Mouse (Mus musculus): ENCODE measurements around the gene Majin. TPM values are rescaled to one million over a fixed set of nuclear protein-coding genes. Genes with fewer than 3 reads are reported as not detected.

The Majin gene
- total and polyA plus RNA-seq, 3 experiments = not detected

- TF ChIP-seq EP300 (IDR thresholded peaks at IDR 0.05; ENCODE audit: low read length) (no peak), JUND (conservative IDR thresholded peaks at IDR 0.05; ENCODE audit: low read depth, low read length) (no peak), ETS1 (conservative IDR thresholded peaks at IDR 0.05; ENCODE audit: low read depth, low read length) (no peak), USF1 (IDR thresholded peaks at IDR 0.05; ENCODE audit: low read depth, low read length) (no peak), RCOR1 (conservative IDR thresholded peaks at IDR 0.05; ENCODE audit: low read depth, low read length) (no peak), BHLHE40 (IDR thresholded peaks at IDR 0.05; ENCODE audit: low read depth, low read length) (no peak), CTCF (conservative IDR thresholded peaks at IDR 0.05 in 1 of 2, IDR thresholded peaks at IDR 0.05 in 1 of 2; ENCODE audit: low read depth in 2 of 2, low read length in 2 of 2) (peak; percentile 65 to 91)
These were observed 84.0 kb downstream of the Majin start (continued) for GRCm38 (mm10) chr19:6268170-6268528.

GRCm38 (mm10) chr19:6268670-6269132, 84.5 kb downstream of the Majin start:
- TF ChIP-seq CHD2 (IDR thresholded peaks at IDR 0.05; ENCODE audit: low read length) (no peak; the same call in 1 of the 2 replicates), ETS1 (conservative IDR thresholded peaks at IDR 0.05; ENCODE audit: low read depth, low read length) (no peak), NRF1 (IDR thresholded peaks at IDR 0.05; ENCODE audit: low read depth, low read length) (no peak), TBP (conservative IDR thresholded peaks at IDR 0.05; ENCODE audit: low read depth, low read length) (no peak), NELFE (IDR thresholded peaks at IDR 0.05; ENCODE audit: low read depth, low read length) (no peak), POLR2AphosphoS2 (IDR thresholded peaks at IDR 0.05; ENCODE audit: low read depth, low read length) (no peak), USF2 (conservative IDR thresholded peaks at IDR 0.05; ENCODE audit: low read depth, low read length) (no peak)
- in situ Hi-C loops (cut with MboI; ENCODE audit: low pct_ligation_motif_present, low pct_unique_long_range_greater_than_20kb, low sequenced_read_pairs) = no loop called here
- Histone ChIP-seq H3K27ac (ENCODE audit: insufficient read depth, low read depth) (peak overlapping the region; percentile 3; the same call in 1 of the 2 replicates), H3K27me3 (replicated peaks) (peaks cover 2% of the 10 kb centered on the region), H3K4me1 (ENCODE audit: control insufficient read depth in 1 of 2, insufficient read depth in 2 of 2) (peaks cover 9 to 33% of the 10 kb centered on the region in 2 experiments), H3K4me3 (replicated peaks in 1 of 3; ENCODE audit: low read depth in 2 of 3, low read length in 2 of 3, poor library complexity in 1 of 3) (no peak overlapping the region), H3K9ac (ENCODE audit: insufficient read depth, low read depth) (no peak overlapping the region; the same call in 1 of the 2 replicates), H3K9me3 (replicated peaks; ENCODE audit: low read length) (no peaks in the 10 kb centered on the region), H3K4me2 (ENCODE audit: insufficient read depth, low read depth, poor library complexity, severe bottlenecking) (0 out of 2 replicates have a peak overlapping the region, but pooled peaks have one; percentile 10), H3K79me2 (replicated peaks; ENCODE audit: control insufficient read depth, extremely low read depth, insufficient read depth, poor library complexity, severe bottlenecking) (no peaks in the 10 kb centered on the region), H3K36me3 (replicated peaks in 1 of 2; ENCODE audit: control insufficient read depth in 1 of 2, insufficient read depth in 1 of 2, low read length in 1 of 2) (peaks cover 0 to 2% of the 10 kb centered on the region in 2 experiments)
- dilution Hi-C loops (cut with MboI; ENCODE audit: extremely low pct_ligation_motif_present, extremely low pct_unique_long_range_greater_than_20kb, low sequenced_read_pairs) = no loop called here
- no peak for DNase-seq (ENCODE audit: extremely low read depth)

- Histone ChIP-seq H3K27ac (ENCODE audit: insufficient read depth, low read depth) (peak overlapping the region; percentile 30; the same call in 1 of the 2 replicates), H3K27me3 (replicated peaks) (peaks cover 2% of the 10 kb centered on the region), H3K36me3 (replicated peaks in 1 of 2; ENCODE audit: control insufficient read depth in 1 of 2, insufficient read depth in 1 of 2, low read length in 1 of 2) (peaks cover 0 to 4% of the 10 kb centered on the region in 2 experiments), H3K4me3 (replicated peaks in 1 of 3; ENCODE audit: low read depth in 2 of 3, low read length in 2 of 3, poor library complexity in 1 of 3) (no peak overlapping the region), H3K9ac (ENCODE audit: insufficient read depth, low read depth) (peak overlapping the region; percentile 15; the same call in 1 of the 2 replicates), H3K79me2 (replicated peaks; ENCODE audit: control insufficient read depth, extremely low read depth, insufficient read depth, poor library complexity, severe bottlenecking) (no peaks in the 10 kb centered on the region; the same call in 1 of the 2 replicates), H3K4me1 (ENCODE audit: control insufficient read depth in 1 of 2, insufficient read depth in 2 of 2) (peaks cover 19 to 45% of the 10 kb centered on the region in 2 experiments), H3K9me3 (replicated peaks; ENCODE audit: low read length) (no peaks in the 10 kb centered on the region), H3K4me2 (ENCODE audit: insufficient read depth, low read depth, poor library complexity, severe bottlenecking) (no peak overlapping the region)
- dilution Hi-C loops (cut with MboI; ENCODE audit: extremely low pct_ligation_motif_present, extremely low pct_unique_long_range_greater_than_20kb, low sequenced_read_pairs) (no loop called here), in situ Hi-C loops (cut with MboI; ENCODE audit: low pct_ligation_motif_present, low pct_unique_long_range_greater_than_20kb, low sequenced_read_pairs) (no loop called here)
- no peak for TF ChIP-seq CHD1 (IDR thresholded peaks at IDR 0.05; ENCODE audit: low read depth, low read length)
- TF ChIP-seq IRF4 (IDR thresholded peaks at IDR 0.05; ENCODE audit: low read depth, low read length) = peak; percentile 66; the same call in 1 of the 2 replicates
- no peak for TF ChIP-seq JUN (IDR thresholded peaks at IDR 0.05; ENCODE audit: insufficient read depth, low read depth, low read length)
- TF ChIP-seq SIN3A (IDR thresholded peaks at IDR 0.05; ENCODE audit: low read length) = no peak
- DNase-seq (ENCODE audit: extremely low read depth) = no peak
These were observed 85.7 kb downstream of the Majin start for GRCm38 (mm10) chr19:6269798-6270475.

Data from CH12.LX (cell line).